Mouse (Mus musculus): Measurements from ENCODE around the gene Lfng. TPM values are rescaled to one million over a fixed set of nuclear protein-coding genes. Genes with fewer than 3 reads are reported as not detected.

Lfng gene
- polyA plus RNA-seq, 1 experiment from 2014 or later: 7.1 TPM

DNA sequence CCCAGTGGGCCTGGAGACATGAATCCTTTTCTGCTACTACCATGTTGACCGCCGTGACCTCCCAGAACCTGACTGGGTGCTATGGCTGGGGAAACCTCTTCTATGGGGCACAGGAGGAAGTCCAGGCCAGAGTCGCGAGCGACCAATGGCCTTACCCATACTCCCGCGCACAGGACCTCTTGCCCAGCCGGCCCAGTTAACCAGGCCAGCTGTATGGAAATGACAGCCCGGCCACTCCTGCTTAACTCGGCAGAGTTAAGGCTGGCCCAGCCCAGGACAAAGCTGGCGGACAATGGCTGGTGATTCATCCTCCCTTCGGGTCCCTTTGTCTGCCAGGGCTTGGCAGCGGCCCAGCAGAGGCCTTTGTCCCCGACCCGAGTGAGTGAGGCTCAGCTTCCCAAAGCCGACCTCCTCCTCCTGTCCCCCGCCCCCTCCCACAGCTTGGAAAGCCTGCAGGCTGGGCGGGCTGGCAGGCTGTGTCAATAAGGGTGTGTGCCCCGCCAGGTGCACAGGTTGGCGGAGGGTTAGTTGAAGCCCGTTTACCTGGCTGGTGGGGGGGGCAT, 4.0 kb downstream of the Lfng start:
- Histone ChIP-seq H3K36me3 (ENCODE audit: control insufficient read depth, insufficient read depth) (peaks cover 15% of the 10 kb centered on the region; the same call in 1 of the 2 replicates), H3K4me2 (replicated peaks; ENCODE audit: low read depth) (peak overlapping the region; percentile 89), H3K4me3 (ENCODE audit: low read depth, low read length) (peak overlapping the region; percentile 60), H3K27ac (ENCODE audit: low read depth, low read length) (peak overlapping the region; percentile 84), H3K4me1 (replicated peaks; ENCODE audit: control insufficient read depth, insufficient read depth, low read length) (peaks cover 12% of the 10 kb centered on the region), H3K9me3 (ENCODE audit: control insufficient read depth) (no peaks in the 10 kb centered on the region), H3K27me3 (replicated peaks; ENCODE audit: control insufficient read depth, insufficient read depth, low read length) (peaks cover 9% of the 10 kb centered on the region), H3K9ac (ENCODE audit: low read depth, low read length) (0 out of 2 replicates have a peak overlapping the region, but pooled peaks have one; percentile 22)
- WGBS: 9% methylated on average over 20 of the region's 21 CpGs
- ATAC-seq: peak; percentile 86
- TF ChIP-seq CTCF (IDR thresholded peaks at IDR 0.05; ENCODE audit: low read depth): no peak

DNA sequence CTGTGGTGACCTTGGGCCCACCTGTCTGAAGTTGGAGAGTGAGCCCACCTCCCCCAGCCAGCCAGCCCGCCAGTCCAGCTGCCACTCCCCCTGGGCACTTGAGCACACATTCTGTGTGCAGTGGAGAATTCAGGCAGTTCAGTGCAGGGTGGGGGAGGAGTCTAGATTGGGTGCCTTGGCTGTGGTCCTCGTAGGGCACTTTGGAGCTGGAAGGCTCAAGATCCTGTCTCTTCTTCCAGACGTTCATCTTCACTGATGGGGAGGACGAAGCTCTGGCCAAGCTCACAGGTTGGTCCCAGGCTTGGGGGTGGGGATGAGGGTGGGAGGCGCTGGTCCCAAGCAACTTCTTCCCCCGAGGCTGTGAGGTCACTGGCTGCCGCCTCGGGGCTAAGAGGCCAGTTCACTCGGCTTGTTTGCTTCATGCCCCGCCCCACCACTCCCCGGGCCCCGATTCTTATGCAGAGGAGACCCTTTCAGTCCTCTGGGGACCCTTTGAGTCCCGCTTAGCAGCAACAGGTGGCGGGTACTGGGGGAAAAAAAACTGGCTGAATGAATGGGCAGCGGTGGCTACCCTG, 4.6 kb downstream of the Lfng start:
- H3K4me1 ChIP-seq (replicated peaks; ENCODE audit: control insufficient read depth, insufficient read depth, low read length): peaks cover 12% of the 10 kb centered on the region
- peak overlapping the region; percentile 26; the same call in 1 of the 2 replicates for H3K9ac ChIP-seq (ENCODE audit: low read depth, low read length)
- peaks cover 15% of the 10 kb centered on the region; the same call in 1 of the 2 replicates for H3K36me3 ChIP-seq (ENCODE audit: control insufficient read depth, insufficient read depth)
- H3K9me3 ChIP-seq (ENCODE audit: control insufficient read depth): no peaks in the 10 kb centered on the region
- ATAC-seq: no peak; the same call in 1 of the 2 replicates
- peak overlapping the region; percentile 60; the same call in 1 of the 2 replicates for H3K4me3 ChIP-seq (ENCODE audit: low read depth, low read length)
- H3K27ac ChIP-seq (ENCODE audit: low read depth, low read length): peak overlapping the region; percentile 50; the same call in 1 of the 2 replicates
- no peak for TF ChIP-seq CTCF (IDR thresholded peaks at IDR 0.05; ENCODE audit: low read depth)
- 22% methylated on average over 15 of the region's 15 CpGs for WGBS
- H3K27me3 ChIP-seq (replicated peaks; ENCODE audit: control insufficient read depth, insufficient read depth, low read length): peaks cover 4% of the 10 kb centered on the region
- H3K4me2 ChIP-seq (replicated peaks; ENCODE audit: low read depth): peak overlapping the region; percentile 89

- no peaks in the 10 kb centered on the region for H3K9me3 ChIP-seq (ENCODE audit: control insufficient read depth)
- ATAC-seq: no peak
- 44% methylated on average over 18 of the region's 18 CpGs for WGBS
- H3K36me3 ChIP-seq (ENCODE audit: control insufficient read depth, insufficient read depth): peaks cover 15% of the 10 kb centered on the region; the same call in 1 of the 2 replicates
- H3K4me2 ChIP-seq (replicated peaks; ENCODE audit: low read depth): peak overlapping the region; percentile 89
- TF ChIP-seq CTCF (IDR thresholded peaks at IDR 0.05; ENCODE audit: low read depth): no peak
- H3K4me1 ChIP-seq (replicated peaks; ENCODE audit: control insufficient read depth, insufficient read depth, low read length): peaks cover 12% of the 10 kb centered on the region
- peak overlapping the region; percentile 50; the same call in 1 of the 2 replicates for H3K27ac ChIP-seq (ENCODE audit: low read depth, low read length)
- H3K4me3 ChIP-seq (ENCODE audit: low read depth, low read length): no peak overlapping the region
- no peaks in the 10 kb centered on the region; the same call in none of the 2 replicates for H3K27me3 ChIP-seq (replicated peaks; ENCODE audit: control insufficient read depth, insufficient read depth, low read length)
- H3K9ac ChIP-seq (ENCODE audit: low read depth, low read length): peak overlapping the region; percentile 26; the same call in 1 of the 2 replicates
Observed at GRCm38 (mm10) chr5:140612191-140612590, 5.1 kb downstream of the Lfng start.

GRCm38 (mm10) chr5:140614141-140614540, 7.0 kb downstream of the Lfng start:
- H3K4me3 ChIP-seq (ENCODE audit: low read depth, low read length): no peak overlapping the region
- H3K4me2 ChIP-seq (replicated peaks; ENCODE audit: low read depth): no peak overlapping the region
- H3K36me3 ChIP-seq (ENCODE audit: control insufficient read depth, insufficient read depth): peaks cover 15% of the 10 kb centered on the region; the same call in 1 of the 2 replicates
- 91% methylated on average over 10 of the region's 10 CpGs for WGBS
- H3K9me3 ChIP-seq (ENCODE audit: control insufficient read depth): no peaks in the 10 kb centered on the region
- peaks cover 12% of the 10 kb centered on the region for H3K4me1 ChIP-seq (replicated peaks; ENCODE audit: control insufficient read depth, insufficient read depth, low read length)
- no peak for ATAC-seq
- no peak for TF ChIP-seq CTCF (IDR thresholded peaks at IDR 0.05; ENCODE audit: low read depth)
- H3K27me3 ChIP-seq (replicated peaks; ENCODE audit: control insufficient read depth, insufficient read depth, low read length): no peaks in the 10 kb centered on the region; the same call in none of the 2 replicates
- H3K27ac ChIP-seq (ENCODE audit: low read depth, low read length): no peak overlapping the region
- H3K9ac ChIP-seq (ENCODE audit: low read depth, low read length): no peak overlapping the region

DNA sequence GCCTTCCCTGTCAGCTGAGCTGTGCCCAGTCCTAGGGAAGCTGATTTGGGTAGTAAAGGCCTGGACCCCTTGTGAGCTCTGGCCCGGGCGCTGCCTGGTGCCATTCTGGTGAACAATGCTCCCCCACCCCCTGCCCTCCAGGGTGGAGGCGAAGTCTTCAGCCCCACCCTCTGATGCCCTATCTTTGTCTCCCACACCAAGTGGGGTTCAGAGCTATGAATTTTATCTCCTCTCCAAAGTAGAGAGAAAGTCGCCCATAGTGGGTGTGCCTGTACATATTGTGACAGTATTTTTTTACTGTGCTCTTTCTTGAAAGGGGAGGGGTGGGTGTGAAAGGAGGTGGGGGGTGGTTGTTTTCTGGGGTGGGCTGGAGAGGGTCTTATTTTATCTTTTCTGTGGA, 7.7 kb downstream of the Lfng start:
- H3K36me3 ChIP-seq (ENCODE audit: control insufficient read depth, insufficient read depth): peaks cover 15% of the 10 kb centered on the region; the same call in 1 of the 2 replicates
- WGBS: 79% methylated on average over 4 of the region's 4 CpGs
- peaks cover 12% of the 10 kb centered on the region for H3K4me1 ChIP-seq (replicated peaks; ENCODE audit: control insufficient read depth, insufficient read depth, low read length)
- no peak for ATAC-seq
- H3K4me2 ChIP-seq (replicated peaks; ENCODE audit: low read depth): no peak overlapping the region
- H3K27me3 ChIP-seq (replicated peaks; ENCODE audit: control insufficient read depth, insufficient read depth, low read length): no peaks in the 10 kb centered on the region; the same call in 1 of the 2 replicates
- TF ChIP-seq CTCF (IDR thresholded peaks at IDR 0.05; ENCODE audit: low read depth): no peak
- H3K4me3 ChIP-seq (ENCODE audit: low read depth, low read length): no peak overlapping the region
- no peak overlapping the region for H3K9ac ChIP-seq (ENCODE audit: low read depth, low read length)
- H3K27ac ChIP-seq (ENCODE audit: low read depth, low read length): no peak overlapping the region
- no peaks in the 10 kb centered on the region for H3K9me3 ChIP-seq (ENCODE audit: control insufficient read depth)

DNA sequence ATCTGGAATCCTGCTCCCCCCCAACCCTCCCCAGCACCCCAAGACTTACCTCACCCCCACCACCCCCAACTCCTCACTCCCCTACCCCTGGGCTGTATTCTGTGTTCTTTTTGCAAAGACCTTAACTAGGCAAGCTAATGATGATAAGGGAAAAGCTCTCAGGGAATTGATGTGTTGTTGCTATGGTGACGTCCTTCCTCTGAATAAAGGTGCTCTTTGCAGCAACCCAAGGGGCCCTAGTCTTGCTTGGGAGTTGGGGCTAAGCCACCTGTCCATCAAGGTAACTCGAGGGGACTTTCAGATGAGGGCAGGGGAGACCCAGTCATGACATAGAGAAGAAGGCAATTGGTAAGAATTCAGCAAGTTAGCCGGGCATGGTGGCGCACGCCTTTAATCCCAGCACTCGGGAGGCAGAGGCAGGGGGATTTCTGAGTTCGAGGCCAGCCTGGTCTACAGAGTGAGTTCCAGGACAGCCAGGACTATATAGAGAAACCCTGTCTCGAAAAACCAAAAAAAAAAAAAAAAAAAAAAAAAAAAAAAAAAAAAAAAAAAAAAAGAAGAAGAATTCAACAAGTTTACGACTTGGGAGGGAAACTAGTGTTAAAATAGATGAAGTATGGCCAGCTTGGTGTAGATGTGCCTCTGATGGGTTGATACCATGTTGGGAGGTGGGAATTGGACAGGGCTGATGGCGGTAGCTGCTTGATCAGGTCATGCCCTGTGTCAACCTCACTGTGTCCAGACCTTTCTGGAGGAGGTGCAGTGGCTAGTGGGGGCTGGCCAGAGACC, 8.4 kb downstream of the Lfng start:
- no peak for TF ChIP-seq CTCF (IDR thresholded peaks at IDR 0.05; ENCODE audit: low read depth)
- no peaks in the 10 kb centered on the region; the same call in 1 of the 2 replicates for H3K27me3 ChIP-seq (replicated peaks; ENCODE audit: control insufficient read depth, insufficient read depth, low read length)
- H3K4me2 ChIP-seq (replicated peaks; ENCODE audit: low read depth): no peak overlapping the region
- 65% methylated on average over 10 of the region's 10 CpGs for WGBS
- H3K36me3 ChIP-seq (ENCODE audit: control insufficient read depth, insufficient read depth): peaks cover 15% of the 10 kb centered on the region; the same call in 1 of the 2 replicates
- H3K4me1 ChIP-seq (replicated peaks; ENCODE audit: control insufficient read depth, insufficient read depth, low read length): peaks cover 9% of the 10 kb centered on the region
- H3K9me3 ChIP-seq (ENCODE audit: control insufficient read depth): no peaks in the 10 kb centered on the region
- no peak overlapping the region for H3K27ac ChIP-seq (ENCODE audit: low read depth, low read length)
- ATAC-seq: no peak
- H3K9ac ChIP-seq (ENCODE audit: low read depth, low read length): no peak overlapping the region
- H3K4me3 ChIP-seq (ENCODE audit: low read depth, low read length): no peak overlapping the region

Measured in intestine, postnatal 0 days (tissue).